In genomic region chr15:97360842-97361770, GRCm38 (mm10) we compare ENCODE assay signal across 9 mouse cellular contexts.
DNase-seq lines count a peak whose midpoint lies in the region; ATAC-seq and TF ChIP-seq lines count a peak whose summit lies in the region.
"Had no signal": no experiment of that assay in that cellular context is flagged by ENCODE, and none has a peak within 500 bp of the region (broad histone marks: within the 10 kb centered on the region; RNA-seq: fewer than 3 reads in every experiment).

No protein-coding gene starts in this region.

- no peak for TF ChIP-seq CTCF in stomach, postnatal 0 days (IDR thresholded peaks at IDR 0.05; ENCODE audit: low read depth)
- no peak for TF ChIP-seq CTCF in layer of hippocampus, adult 2 months (conservative IDR thresholded peaks at IDR 0.05)

- WGBS in stomach, embryonic 14.5 days: 79% methylated on average over 23 of the region's 23 CpGs
- WGBS in stomach, postnatal 0 days: 82% methylated on average over 23 of the region's 23 CpGs

- TF ChIP-seq EP300 in stomach, postnatal 0 days (optimal IDR thresholded peaks at IDR 0.05): no peak

- no peaks in the 10 kb centered on the region for H3K4me1 ChIP-seq in stomach, embryonic 14.5 days (ENCODE audit: control insufficient read depth, insufficient read depth, low read length)
- no peaks in the 10 kb centered on the region for H3K4me1 ChIP-seq in stomach, postnatal 0 days (replicated peaks; ENCODE audit: control insufficient read depth, insufficient read depth)
- H3K4me1 ChIP-seq: kidney, embryonic 15.5 days had no signal

- DNase-seq in stomach, postnatal 0 days (ENCODE audit: low spot score): no peak
- peak; percentile 89 for DNase-seq in induced T-regulatory cell, adult 2 months (ENCODE audit: low read depth)
- DNase-seq in monocyte, adult 2 months (ENCODE audit: low read depth in 1 of 2, low spot score in 2 of 2): peak; percentile 48 to 50
- no peak for DNase-seq in kidney, postnatal 4 days
- DNase-seq in layer of hippocampus, adult 2 months (ENCODE audit: low spot score in 2 of 2): no peak
- DNase-seq in embryo, embryonic 10 days (ENCODE audit: low spot score): no peak

- 0 out of 2 replicates have a peak, but pooled peaks have one; percentile 53 for ATAC-seq in stomach, embryonic 14.5 days (ENCODE audit: insufficient number of reproducible peaks, insufficient read depth, low FRiP score, low read depth)
- ATAC-seq in stomach, postnatal 0 days (ENCODE audit: low FRiP score, low TSS enrichment): no peak
- no peak for ATAC-seq in cerebellum, adult (ENCODE audit: insufficient number of reproducible peaks, low FRiP score, low TSS enrichment)

- H3K27me3 ChIP-seq in stomach, embryonic 14.5 days (ENCODE audit: control insufficient read depth, insufficient read depth, low read length): no peaks in the 10 kb centered on the region
- no peaks in the 10 kb centered on the region for H3K27me3 ChIP-seq in stomach, postnatal 0 days (ENCODE audit: control insufficient read depth, insufficient read depth, low read length)
- H3K27me3 ChIP-seq: kidney, embryonic 15.5 days had no signal

- no peak overlapping the region for H3K9ac ChIP-seq in stomach, embryonic 14.5 days (replicated peaks; ENCODE audit: low read depth, low read length)
- H3K9ac ChIP-seq in stomach, postnatal 0 days (ENCODE audit: low read length): no peak overlapping the region
- H3K9ac ChIP-seq: kidney, embryonic 15.5 days had no signal

- H3K4me2 ChIP-seq in stomach, embryonic 14.5 days (replicated peaks; ENCODE audit: low read depth, low read length): no peak overlapping the region
- H3K4me2 ChIP-seq in stomach, postnatal 0 days (replicated peaks; ENCODE audit: low read depth): no peak overlapping the region
- H3K4me2 ChIP-seq: kidney, embryonic 15.5 days had no signal

- no peaks in the 10 kb centered on the region for H3K9me3 ChIP-seq in stomach, embryonic 14.5 days (ENCODE audit: control insufficient read depth, low read depth, low read length)
- no peaks in the 10 kb centered on the region for H3K9me3 ChIP-seq in stomach, postnatal 0 days (ENCODE audit: control insufficient read depth, low read length)
- H3K9me3 ChIP-seq: kidney, embryonic 15.5 days had no signal

- H3K4me3 ChIP-seq in stomach, embryonic 14.5 days (ENCODE audit: low read depth, low read length): no peak overlapping the region
- H3K4me3 ChIP-seq in stomach, postnatal 0 days (ENCODE audit: low read depth, low read length): no peak overlapping the region
- no peak overlapping the region for H3K4me3 ChIP-seq in layer of hippocampus, adult 2 months
- H3K4me3 ChIP-seq: kidney, embryonic 15.5 days had no signal

- no peaks in the 10 kb centered on the region for H3K36me3 ChIP-seq in stomach, embryonic 14.5 days (ENCODE audit: control insufficient read depth, insufficient read depth, low read length)
- no peaks in the 10 kb centered on the region for H3K36me3 ChIP-seq in stomach, postnatal 0 days (ENCODE audit: control insufficient read depth, insufficient read depth, low read length)
- H3K36me3 ChIP-seq: kidney, embryonic 15.5 days had no signal

- H3K27ac ChIP-seq in stomach, embryonic 14.5 days (ENCODE audit: low read length): no peak overlapping the region
- no peak overlapping the region for H3K27ac ChIP-seq in stomach, postnatal 0 days (replicated peaks)
- H3K27ac ChIP-seq in layer of hippocampus, adult 2 months: no peak overlapping the region
- H3K27ac ChIP-seq: kidney, embryonic 15.5 days had no signal

Comparison
In these comparisons a context has a peak if more than half of its experiments do, and no peak if none do; other contexts are left out.
1. DNase-seq: peak in induced T-regulatory cell, adult 2 months (single experiment) and monocyte, adult 2 months (2 of 2); none in stomach, postnatal 0 days (single experiment), kidney, postnatal 4 days (0 of 2), layer of hippocampus, adult 2 months (0 of 2) and embryo, embryonic 10 days (single experiment).